Mouse (Mus musculus) frontal cortex, adult 2 months (tissue): Measurements from ENCODE around the gene Phf10. TPM values are rescaled to one million over a fixed set of nuclear protein-coding genes. Genes with fewer than 3 reads are reported as not detected.
"Not testable (repeated sequence)": the region's sequence is repeated elsewhere in the genome, so short reads cannot be mapped to it uniquely, and the experiment has no call there.

Source experiments
- DNase-seq, 2 experiments: peaks; one replicate each; pipeline ENCODE4 v3.0.0; 2022; ENCODE audit warnings: low spot score in 1 of 2; ENCODE audit errors: extremely low spot score in 1 of 2
- polyA plus RNA-seq: library from polyadenylated mRNA; depleted of rRNA; stranded (reverse); fragments of >200 nt; gene quantifications from 2 replicates; pipeline ENCODE4 v1.2.3, GENCODE M21; 2012; rRNA removed

Gene Phf10
- polyA plus RNA-seq, 1 experiment, result 55.6 TPM

- no peak for DNase-seq
Observed at GRCm38 (mm10) chr17:14898972-14899371, 62.1 kb downstream of the Phf10 start.

- not testable (repeated sequence) for DNase-seq
Observed at GRCm38 (mm10) chr17:14895058-14895457, 66.0 kb downstream of the Phf10 start.

Other genes starting within 250 kb of the Phf10 start
- 6.0 and 6.9 TPM in 2 replicates for gene Wdr27, start 18.1 kb downstream of the Phf10 start, polyA plus RNA-seq
- gene 1600012H06Rik, start 18.1 kb downstream of the Phf10 start, polyA plus RNA-seq, result 16.9 and 19.6 TPM in 2 replicates
- 15.3 and 16.0 TPM in 2 replicates for gene 9030025P20Rik, start 17.2 kb upstream of the Phf10 start, polyA plus RNA-seq
- gene Gm3417, start 17.5 kb upstream of the Phf10 start, polyA plus RNA-seq, result not detected in 2 replicates
- 8.5 and 9.2 TPM in 2 replicates for gene Gm3435, start 48.9 kb upstream of the Phf10 start, polyA plus RNA-seq
- gene Ermard, start 79.9 kb upstream of the Phf10 start, polyA plus RNA-seq, result 71.7 and 72.2 TPM in 2 replicates
- gene Tcte3, start 80.2 kb upstream of the Phf10 start, polyA plus RNA-seq, result 0.36 and 0.95 TPM in 2 replicates
- gene Gm3448, start 80.3 kb upstream of the Phf10 start, polyA plus RNA-seq, result 4.0 and 4.9 TPM in 2 replicates